Mouse (Mus musculus): Measurements from ENCODE around the gene Gm9887. TPM values are rescaled to one million over a fixed set of nuclear protein-coding genes. Genes with fewer than 3 reads are reported as not detected.

Gene Gm9887
- total RNA-seq, 2 experiments from 2014 or later = 1.2 to 1.5 TPM

DNA sequence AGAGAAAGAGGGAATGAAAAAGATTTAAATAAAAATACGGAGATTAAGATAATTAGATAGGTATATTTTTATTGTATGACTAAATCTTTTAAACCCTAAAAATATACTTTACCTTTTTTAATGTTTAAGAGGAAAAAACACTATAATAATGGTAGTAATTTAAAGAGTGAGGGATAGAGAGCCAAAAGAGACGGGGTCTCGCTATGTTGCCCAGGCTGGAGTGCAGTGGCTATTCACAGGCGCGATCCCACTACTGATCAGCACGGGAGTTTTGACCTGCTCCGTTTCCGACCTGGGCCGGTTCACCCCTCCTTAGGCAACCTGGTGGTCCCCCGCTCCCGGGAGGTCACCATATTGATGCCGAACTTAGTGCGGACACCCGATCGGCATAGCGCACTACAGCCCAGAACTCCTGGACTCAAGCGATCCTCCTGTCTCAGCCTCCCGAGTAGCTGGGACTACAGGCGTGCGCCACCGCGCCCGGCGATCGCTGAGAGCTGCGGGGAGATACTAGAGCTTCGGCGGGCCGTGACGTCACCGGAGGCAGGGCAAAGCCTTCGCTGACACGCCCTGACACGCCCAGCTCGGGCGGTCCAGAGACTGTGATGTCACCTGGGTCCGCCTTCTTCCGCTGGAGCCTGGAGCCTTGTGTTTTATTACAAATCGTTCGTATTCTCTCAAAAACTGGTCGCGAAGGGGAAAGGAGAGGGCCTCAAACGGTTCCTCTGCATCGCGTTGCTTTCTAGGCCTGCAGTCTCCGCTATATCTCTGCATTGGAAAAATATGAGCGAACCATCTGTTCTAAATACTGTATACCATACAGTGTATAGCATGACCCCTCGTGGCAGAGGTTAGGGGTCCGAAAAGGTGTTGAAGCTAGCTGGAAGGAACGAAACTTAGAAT lies 11.0 kb downstream of the Gm9887 start:
- DNase-seq (ENCODE audit: low spot score in 2 of 2) = peak; percentile 99

DNA sequence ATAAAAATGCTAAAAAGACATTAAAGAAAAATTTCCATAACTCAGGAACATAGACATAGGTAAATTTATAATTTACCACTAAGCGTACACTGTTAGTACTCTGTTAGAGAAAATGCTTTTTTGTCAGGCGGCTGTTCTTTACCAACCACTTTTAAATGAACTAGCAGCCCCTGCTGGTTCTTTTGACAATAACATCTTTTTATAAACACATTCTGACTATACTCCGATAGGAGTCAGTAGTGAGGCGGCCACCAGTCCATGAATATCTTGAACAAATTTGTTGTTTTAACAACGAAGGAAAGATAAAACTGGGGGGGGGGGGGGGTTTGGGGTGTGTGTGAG lies 11.6 kb downstream of the Gm9887 start:
- DNase-seq (ENCODE audit: low spot score in 2 of 2) = peak; percentile 32 to 54

DNA sequence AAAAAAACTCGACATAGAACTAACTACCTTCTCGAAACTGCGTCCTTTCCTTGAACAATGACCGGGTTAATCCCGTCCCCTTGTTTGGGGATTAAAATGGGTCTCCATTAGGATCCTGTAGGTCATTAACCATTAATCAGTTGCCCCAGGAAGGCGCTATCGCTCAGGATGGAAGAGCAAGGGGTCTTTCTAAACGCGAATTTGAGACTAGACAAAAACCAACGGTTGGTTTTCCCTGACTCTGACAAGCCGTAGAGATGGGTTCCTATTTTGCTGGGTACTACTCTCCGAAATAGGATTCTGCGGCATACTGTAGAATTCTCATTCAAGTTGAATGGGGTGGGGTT lies 15.0 kb downstream of the Gm9887 start:
- DNase-seq (ENCODE audit: low spot score in 2 of 2) = no peak

DNA sequence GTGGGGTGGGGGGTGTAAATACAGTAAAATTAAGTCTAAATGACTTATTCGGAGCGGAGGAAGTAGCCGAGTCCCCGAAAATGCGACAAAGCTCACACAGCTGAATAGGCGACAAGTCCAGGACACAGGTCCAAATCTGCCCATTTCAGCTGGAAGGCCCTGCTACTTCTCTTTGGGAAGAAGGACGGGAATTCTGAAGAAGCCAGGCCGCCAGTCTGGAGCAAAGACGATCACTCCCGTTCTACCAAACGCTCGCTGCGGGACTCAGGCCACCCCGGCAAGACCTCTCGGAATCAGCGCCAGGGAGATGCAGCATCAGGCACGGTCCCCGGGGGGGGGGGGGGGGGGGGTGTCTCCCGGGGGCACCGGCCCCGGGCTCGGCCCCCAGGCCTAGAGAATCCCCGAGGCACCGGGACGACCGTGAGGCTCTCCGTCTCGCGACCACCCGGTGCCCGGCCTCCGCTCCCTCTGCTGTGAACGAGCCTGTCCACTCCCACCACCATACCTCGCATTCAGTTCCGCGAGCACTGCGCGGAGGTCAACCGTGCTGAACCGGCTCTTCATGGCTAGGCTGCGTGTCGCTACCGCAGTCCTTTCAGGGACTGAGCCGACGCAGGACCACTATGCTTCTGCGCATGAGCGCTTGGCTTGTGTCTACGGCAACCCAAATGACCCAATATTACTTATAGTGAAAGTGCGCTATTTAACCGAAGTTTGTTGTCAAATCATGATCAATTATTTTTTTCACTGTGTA lies 15.5 kb downstream of the Gm9887 start, which contains the start of gene Nemf:
TSS of gene Nemf (minus strand) at position 620 of the 754 bp plus-strand sequence.
- DNase-seq (ENCODE audit: low spot score in 2 of 2) = peak; percentile 76 to 85

DNA sequence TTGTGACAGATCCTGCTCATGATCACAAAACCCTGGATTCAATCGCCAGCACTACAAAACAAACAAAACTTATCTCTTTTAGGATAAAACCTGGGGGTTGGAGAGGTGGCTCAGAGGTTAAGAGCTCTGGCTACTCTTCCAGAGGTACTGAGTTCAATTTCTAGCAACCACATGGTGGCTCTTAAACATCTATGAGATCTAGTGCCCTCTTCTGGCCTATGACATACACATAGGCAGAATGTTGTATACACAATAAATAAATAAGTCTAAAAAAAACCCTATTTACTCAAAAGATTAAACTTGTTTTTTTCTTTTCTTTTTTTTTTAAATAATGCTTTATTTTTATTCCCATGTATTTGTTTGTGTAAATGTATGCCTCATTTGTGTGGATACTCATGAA lies 20.6 kb downstream of the Gm9887 start:
- no peak for DNase-seq (ENCODE audit: low spot score in 2 of 2)

DNA sequence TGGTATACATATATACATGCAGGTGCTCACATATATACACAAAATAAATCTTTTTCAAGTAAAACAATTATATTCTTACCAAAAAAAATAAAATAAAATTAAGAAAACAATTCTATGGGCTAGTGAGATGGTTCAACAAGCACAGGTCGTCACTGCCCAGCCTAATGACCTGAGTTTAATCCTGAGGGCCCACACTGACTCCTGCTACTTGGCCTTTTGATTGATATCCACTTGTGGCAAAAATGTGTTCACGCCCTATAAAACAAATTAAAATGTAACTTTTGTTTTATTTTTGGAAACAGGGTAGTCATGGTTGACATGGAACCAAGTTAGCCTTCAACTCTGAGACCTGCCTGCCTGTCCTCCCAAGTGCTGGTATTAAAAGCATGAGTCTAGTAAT lies 22.3 kb downstream of the Gm9887 start:
- DNase-seq (ENCODE audit: low spot score in 2 of 2) = no peak

DNA sequence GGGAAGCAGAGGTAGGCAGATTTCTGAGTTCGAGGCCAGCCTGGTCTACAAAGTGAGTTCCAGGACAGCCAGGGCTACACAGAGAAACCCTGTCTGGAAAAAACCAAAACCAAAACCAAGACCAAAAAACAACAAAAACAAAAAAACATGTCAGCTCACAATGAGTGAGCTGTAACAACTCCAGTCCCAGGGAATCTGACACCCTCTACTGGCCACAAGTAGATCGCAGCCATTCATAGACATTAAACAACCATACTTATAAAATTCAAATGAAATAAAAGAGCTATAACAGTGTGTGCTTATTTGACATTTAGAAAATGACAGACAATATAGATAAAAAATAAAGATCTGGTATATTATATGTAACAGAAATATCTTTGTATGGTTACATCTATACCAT lies 38.7 kb downstream of the Gm9887 start:
- DNase-seq (ENCODE audit: low spot score in 2 of 2) = peak in 1 of 2 experiments; percentile 24

DNA sequence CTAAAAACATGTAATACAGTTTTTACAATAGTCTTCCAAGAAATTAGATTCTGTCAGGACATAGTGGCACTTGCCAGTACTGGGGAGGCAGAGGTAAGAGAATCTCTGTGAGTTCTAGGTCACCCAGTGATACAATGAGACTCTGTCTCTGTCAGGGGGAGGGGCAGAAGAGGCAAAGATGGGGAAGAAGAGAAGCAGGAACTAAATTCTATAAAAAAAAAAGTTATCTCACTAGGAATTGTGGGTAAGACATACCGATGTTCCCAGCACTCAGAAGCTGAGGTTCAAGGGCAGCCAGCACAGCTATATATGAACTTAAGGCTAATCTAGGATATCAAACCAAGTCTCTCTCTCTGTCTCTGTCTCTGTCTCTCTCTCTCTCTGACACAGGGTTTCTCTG lies 40.1 kb downstream of the Gm9887 start:
- no peak for DNase-seq (ENCODE audit: low spot score in 2 of 2)

DNA sequence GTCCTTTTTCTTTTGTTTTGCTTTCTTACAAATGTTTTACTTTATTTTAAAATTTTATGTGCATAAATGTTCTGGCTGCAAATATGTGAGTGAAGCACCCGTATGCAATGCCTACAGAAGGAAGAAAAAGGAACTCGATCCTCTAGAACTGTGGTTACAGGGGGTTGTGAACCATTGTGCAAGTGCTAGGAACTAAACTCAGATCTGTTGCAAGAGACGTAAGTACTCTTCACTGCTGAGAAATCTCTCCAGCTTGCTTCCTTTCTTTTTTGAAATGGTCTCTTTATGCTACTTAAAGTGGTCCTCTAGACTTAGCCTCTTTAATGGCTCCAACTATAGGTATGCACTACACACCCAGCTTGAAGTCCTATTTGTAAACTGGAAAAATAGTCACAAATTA lies 41.1 kb downstream of the Gm9887 start:
- no peak for DNase-seq (ENCODE audit: low spot score in 2 of 2)

Small RNA genes lying within 50 kb of the gene (microRNA-seq; reads per million reads assigned to microRNA genes)
- gene Gm47299 = 0 reads per million in 2 experiments
- gene Gm47305 = 0 reads per million in 2 experiments

Other genes starting within 250 kb of the Gm9887 start
- gene Rps29, start 213.3 kb downstream of the Gm9887 start, total RNA-seq (2021) = 1,000 to 10,000 TPM; 1,110 to 1,201 TPM
- under 1 TPM; 0.80 to 0.85 TPM for gene Lrr1, start 203.6 kb downstream of the Gm9887 start, total RNA-seq (2021)
- gene Rpl36al, start 188.4 kb downstream of the Gm9887 start, total RNA-seq (2021) = 100 to 1,000 TPM; 243 to 248 TPM
- gene Mgat2, start 188.3 kb downstream of the Gm9887 start, total RNA-seq (2021) = 10 to 100 TPM; 34.9 to 35.3 TPM
- gene Gm49383, start 175.4 kb downstream of the Gm9887 start, total RNA-seq (2021) = 1 to 10 TPM; 4.0 to 6.5 TPM
- gene Dnaaf2, start 174.0 kb downstream of the Gm9887 start, total RNA-seq (2021) = 1 to 10 TPM; 2.5 to 2.6 TPM
- gene Gm49384, start 168.2 kb downstream of the Gm9887 start, total RNA-seq (2021) = 1 to 10 TPM; 6.5 TPM
- gene Pole2, start 144.3 kb downstream of the Gm9887 start, total RNA-seq (2021) = 1 to 10 TPM; 1.0 to 1.3 TPM
- gene Klhdc1, start 131.3 kb downstream of the Gm9887 start, total RNA-seq (2021) = 10 to 100 TPM; 14.2 to 16.2 TPM
- 100 to 1,000 TPM; 132 to 134 TPM for gene Klhdc2, start 75.8 kb downstream of the Gm9887 start, total RNA-seq (2021)
- 10 to 100 TPM; 44.7 to 52.6 TPM for gene Nemf, start 15.3 kb downstream of the Gm9887 start, total RNA-seq (2021)
- gene Arf6, start 308 bp downstream of the Gm9887 start, total RNA-seq (2021) = 10 to 100 TPM; 64.8 to 69.0 TPM
- gene Vcpkmt, start 210.6 kb upstream of the Gm9887 start, total RNA-seq (2021) = 10 to 100 TPM; 20.6 to 23.0 TPM